Mouse (Mus musculus): Measurements from ENCODE around the gene Hdac7.
A peak's percentile ranks its signal among the peaks of the same experiment; 100 is the strongest.

The Hdac7 gene

DNA sequence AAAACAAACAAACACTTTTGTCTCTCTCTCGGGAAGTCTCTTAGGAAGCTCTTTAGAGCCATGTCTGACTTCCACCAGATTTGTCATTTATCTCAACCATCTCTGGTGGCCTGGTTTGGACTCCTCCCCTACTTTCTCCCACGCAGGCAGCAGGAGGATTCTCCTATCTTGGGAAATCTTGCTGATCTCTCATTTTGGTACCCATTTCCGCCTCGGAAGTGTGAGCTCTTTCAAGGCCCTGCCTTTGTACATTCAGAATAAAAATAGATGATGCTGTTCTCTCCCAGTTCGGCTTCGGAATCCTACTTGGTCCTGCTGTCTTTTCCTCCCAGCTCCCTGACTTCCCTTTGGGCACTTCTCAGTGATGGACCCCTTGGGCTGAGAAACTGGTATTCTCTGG, 10.2 kb upstream of the Hdac7 start:
- no peak for DNase-seq (ENCODE audit: extremely low spot score)

DNA sequence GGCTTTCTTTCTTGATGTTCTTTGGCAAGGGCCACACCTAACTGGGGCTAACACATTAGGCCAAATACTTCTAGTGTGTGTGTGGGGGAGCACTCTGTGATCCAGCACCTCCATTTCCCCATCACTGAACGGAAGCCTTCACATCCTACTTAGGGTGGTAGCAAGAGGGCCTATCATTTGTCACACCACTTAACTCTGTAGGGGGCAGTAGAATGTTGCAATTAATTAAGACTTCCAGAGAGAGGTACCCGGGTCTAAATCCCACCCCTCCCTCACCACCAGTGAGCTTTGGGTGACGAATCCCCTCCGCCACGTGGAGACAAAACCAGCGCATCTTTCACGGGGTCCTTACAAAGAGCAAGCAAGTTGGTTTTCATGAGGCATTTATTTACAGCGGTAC, 9.8 kb upstream of the Hdac7 start:
- no peak for DNase-seq (ENCODE audit: extremely low spot score)

DNA sequence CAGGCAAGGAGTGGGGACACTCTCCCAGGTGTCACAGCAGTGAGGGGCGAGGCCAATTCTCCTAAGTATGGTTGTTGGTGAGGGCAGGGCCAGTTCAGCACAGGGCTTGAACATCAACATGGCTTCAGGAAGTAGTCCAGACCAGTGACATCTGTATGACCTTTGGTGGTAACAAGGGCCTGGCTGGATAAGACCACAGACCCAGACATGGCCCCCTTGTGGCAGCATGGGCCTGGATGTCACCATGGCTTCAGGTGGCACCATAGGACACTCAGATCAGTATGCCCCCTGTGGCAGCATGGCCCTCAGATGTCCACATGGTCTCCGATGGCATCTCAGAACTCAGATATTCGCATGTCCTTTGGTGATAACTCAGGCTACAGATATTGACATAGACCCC, 8.0 kb upstream of the Hdac7 start:
- DNase-seq (ENCODE audit: extremely low spot score) = no peak

DNA sequence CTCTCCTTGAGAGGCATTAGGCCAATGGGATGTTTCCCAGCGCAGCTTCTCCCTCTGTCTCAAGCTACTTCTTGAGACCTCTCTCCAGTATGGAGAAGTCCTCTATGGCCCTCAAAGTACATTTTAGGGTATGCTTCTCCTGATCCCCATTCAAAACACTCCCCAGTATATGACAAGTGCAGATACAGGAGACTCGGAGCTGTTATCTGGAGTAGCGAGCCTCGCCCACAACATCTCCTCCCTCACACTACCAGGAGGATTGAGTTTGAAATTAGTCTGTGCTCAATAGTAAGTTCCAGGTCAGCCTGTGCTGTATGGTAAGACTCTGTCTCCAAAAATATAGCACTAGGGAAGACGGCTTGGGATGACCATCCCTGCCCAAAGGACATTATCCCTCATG, 6.7 kb upstream of the Hdac7 start:
- DNase-seq (ENCODE audit: extremely low spot score) = no peak

DNA sequence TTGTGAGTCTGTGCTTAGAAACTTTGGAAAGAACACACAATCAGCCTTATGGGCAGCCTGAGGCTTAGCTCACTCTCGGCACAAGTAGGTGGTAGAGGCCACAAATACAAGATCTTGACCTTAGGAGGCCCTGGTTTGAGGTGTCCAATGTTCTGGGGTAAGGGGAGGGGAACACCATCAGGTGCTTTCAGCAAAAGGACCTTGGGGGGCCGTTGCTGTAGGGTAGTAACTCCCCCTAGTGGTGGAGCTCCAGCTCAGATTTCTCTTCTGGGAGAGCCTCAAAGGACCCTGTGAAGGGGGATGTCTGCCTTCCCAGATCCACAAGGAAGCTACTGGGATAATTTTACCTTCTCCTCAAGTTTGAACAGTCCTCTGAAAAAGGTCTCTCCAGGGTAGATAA, 6.1 kb upstream of the Hdac7 start:
- no peak for DNase-seq (ENCODE audit: extremely low spot score)

DNA sequence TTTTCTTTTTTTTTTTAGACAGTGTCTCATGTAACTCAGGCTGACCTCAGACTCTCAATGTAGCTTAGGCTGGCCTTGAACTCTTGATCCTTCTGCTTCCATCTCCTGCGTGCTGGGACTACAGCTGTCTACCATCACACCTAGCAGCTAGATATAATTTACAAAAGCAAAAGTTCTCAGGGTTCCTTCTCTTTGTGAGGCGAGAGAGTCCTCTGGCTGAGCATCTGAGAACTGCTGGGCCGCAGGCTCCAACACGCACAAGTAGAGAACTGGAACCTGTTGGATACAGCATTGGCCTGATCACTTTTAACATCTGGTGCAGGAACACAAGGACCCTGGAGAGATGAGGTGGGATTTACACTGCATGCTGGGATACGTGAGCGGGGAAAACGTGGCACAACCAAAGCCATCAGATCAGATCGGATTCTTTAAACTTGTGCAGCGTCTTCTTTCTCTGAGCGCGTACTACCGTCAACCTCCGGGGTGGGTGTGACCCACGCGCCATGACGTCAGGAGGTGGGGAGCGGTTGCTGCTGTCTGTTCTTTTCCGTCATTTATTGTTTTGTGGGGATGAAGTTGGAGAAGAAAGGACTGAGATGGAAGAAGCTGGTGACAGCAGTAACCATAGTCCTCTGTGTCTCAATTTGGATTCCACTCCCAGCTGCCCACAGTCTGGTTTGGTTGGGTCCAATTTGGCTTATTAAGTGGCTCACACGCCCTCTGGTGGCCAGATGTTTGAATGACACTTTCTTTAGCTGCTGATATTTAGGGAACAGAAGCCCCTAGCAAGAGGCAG, 5.0 kb upstream of the Hdac7 start:
- peak; percentile 85 for DNase-seq (ENCODE audit: extremely low spot score)

DNA sequence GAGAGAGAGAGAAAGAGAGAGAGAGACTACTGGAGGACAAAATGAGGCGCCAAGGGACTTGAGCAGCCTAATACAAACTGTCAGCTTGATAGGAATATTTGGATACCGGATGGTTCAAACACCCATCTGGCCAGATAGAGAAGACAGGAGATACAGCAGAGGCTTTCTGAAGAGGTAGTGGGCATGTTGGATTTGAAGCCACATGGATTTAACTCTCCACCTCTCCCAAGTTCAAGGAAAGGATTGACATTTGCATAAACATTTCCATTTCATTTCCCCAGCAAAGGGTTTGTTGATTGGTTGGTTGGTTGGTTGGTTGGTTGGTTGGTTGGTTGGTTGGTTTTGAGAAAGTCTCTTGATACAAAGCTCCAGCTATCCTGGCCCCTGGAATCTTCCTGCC, 3.6 kb upstream of the Hdac7 start:
- DNase-seq (ENCODE audit: extremely low spot score) = no peak

DNA sequence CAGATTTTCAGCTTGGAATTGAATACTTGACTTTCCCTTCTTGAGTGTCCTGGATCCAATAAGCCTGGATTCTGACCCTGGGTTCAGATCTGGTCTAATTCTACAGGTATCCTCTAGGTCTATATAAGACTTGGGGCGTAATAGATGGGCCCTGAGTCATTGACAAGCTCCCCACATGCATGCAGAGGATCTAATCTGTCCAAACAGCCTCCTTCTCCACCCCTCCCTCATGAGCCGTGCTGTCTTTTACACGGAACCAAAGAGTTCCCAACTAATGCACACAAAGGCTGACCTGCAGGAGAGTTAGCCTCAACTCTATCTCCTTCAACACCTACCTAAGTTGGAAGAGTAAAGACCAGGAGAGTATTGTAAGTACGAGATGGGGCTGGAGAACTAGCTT, 3.0 kb upstream of the Hdac7 start:
- no peak for DNase-seq (ENCODE audit: extremely low spot score)

DNA sequence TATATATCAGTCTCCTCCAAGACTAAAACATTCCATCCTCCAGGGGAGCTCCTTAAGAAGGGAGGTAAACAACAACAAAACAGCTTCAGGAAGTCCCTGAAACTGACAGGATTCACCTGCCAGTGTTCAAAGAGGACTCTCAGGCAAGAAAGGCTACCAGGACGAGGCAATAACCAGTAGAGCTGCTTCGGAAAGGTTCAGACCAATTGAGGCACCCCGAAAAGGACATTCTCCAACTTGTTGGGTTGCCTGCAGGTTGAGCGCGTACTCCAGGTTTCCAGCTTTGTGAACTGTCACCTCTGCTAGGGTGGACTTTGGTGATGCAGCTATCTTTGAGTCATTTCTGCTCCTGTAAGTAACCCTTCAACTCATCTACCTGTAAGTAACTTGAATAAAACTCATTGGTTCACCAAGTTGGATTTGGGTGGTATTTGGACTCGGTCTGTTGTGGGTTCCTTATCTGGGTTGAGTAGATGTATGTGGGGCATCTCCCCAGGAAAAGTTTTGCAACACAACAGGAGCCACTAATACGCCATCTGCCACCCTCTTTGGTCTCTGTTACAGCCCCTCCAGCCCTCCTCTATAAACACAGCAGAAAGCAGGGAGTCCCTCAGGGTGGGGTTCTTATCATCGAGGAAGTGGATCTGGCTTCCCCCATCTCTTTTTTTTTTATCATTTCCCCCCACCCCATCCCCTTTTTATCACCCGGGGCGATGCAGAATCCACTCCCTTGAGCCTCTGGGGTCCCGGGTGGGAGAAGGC, 2.0 kb upstream of the Hdac7 start:
- DNase-seq (ENCODE audit: extremely low spot score) = no peak

DNA sequence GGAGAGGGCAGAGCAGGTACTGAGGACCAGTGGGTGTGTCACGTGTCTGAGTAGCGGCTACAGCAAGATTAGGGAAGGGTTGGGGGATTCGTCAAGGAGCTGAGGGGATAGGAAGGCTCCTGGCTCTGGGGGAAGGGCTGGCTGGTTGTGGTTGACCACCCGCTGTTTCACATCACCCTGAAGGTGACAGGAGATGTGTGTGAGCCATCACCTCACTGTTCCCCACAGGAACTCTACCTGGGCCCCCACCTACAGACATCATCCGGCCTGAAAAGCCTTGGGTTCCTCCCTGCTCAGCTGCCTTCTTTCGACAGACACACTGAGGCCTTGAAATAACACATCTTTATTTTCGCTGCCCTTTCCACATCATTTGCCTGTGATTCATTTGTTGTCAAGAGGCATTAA, 1.1 kb downstream of the Hdac7 start:
- no peak for DNase-seq (ENCODE audit: extremely low spot score)

DNA sequence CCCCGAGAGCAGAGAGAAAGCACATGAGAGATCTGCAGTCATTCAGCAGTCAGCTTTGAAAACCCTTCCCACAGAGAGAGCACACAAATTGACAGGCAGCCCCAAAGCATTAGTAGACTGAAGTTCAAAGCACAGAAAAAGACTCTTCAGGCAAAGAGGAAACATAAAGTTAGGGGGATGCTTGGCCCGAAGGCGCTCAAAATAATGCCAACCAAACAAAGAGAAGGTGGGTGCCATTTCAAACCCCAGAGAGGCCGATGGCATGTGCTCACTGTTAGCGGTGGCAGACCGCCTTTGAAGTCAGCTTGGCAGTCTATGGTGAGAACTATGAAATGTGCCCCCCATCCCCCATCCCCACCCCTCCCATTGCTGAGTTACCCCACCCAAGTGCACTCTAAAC, 2.2 kb downstream of the Hdac7 start:
- no peak for DNase-seq (ENCODE audit: extremely low spot score)

DNA sequence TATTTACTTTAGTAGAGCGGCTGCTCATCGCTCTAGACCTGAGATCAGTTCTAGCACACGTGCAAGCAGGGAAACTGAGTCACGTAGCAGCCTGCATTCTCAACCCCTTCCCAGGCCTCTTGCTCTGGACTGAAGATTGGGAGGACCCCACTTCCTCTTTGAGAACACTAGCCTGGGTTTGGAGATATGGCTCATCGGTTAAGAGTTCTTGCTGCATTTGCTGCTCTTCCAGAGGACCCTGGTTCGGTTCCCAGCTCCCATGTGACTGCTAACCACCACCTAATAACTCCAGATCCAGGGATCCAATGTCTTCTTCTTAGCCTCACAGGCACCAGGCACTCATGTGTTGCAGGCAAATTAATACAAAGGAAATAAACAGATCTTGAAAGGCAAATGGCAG, 2.9 kb downstream of the Hdac7 start:
- DNase-seq (ENCODE audit: extremely low spot score) = no peak

DNA sequence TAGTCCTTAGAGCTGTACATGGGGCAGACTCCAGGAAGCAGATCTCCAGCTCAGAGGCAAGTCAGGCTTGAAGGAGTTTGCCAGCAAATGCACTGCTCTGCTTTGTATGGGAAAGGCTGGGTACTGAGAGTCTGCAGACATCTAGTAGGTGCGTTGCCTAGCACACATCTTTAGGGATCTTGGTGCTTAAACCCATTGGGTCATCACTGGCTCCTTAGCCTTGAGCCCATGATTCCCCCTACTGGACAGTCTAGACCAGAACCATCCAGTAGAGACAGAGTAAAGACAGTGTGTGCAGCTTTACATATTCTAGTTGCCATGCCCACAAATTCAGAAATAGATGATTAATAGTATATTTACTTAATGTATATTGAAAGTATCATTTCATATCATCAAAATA, 3.5 kb downstream of the Hdac7 start:
- DNase-seq (ENCODE audit: extremely low spot score) = no peak

DNA sequence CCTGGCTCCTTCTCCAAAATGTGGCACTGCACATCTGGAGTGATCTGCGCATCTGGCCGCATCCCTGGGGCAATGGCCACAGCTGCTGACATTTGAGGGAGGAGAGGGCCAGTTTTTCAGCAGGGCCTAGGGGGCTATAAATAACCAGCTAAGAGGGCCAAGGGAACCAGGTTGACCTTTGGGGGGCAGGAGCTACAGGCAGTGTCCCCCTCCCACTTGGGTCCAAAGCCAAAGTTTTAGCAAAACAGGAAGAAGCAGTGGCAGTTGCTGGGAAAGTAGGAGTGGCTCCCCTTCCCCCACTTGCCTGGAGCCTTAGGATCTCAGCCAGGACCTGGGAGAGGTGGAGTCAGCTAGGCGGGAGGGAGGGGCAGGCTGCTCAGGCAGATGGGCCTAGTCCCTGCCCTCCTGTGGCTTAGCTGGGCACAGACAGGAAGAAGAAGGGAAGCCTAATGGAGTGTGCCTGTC, 4.3 kb downstream of the Hdac7 start:
- peak; percentile 59 for DNase-seq (ENCODE audit: extremely low spot score)

DNA sequence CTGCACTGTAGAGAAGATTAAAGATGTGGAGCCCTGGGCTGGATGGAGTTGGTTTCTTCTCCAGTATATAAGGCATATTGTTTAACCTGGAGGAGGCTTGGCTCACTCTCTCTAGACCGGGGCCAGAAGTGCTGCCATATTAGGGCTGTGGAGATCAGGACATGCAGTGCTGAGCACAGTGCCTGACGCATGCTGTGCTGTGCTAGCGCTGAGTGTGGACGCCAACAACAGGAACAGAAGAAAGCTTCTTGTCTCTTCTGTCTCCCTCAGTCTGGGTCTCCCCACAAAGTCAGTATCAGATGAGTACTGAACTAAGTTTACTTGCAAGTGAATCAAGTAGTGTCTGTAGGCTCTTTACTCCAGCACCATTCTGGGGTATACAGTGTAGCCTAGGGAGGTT, 4.8 kb downstream of the Hdac7 start:
- DNase-seq (ENCODE audit: extremely low spot score) = no peak

DNA sequence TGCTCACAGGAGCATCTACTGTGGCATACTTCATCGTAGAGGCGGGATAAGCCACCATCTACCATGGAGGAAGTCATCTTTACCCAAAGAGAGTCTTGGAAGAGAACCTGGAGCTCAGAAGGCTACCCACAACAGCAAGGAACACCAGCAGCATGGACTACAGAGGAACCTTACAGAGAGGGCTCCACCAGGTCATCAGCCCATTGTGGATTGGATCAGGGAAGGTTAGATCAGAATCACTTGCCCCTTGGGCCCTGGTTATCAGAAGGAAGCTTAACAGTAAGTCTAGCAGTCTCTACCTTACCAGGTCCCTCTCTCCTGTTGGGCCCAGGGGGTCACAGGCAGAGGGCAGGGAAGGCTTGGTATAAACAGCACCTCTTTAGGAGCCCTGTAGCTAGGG, 5.3 kb downstream of the Hdac7 start:
- DNase-seq (ENCODE audit: extremely low spot score) = no peak

DNA sequence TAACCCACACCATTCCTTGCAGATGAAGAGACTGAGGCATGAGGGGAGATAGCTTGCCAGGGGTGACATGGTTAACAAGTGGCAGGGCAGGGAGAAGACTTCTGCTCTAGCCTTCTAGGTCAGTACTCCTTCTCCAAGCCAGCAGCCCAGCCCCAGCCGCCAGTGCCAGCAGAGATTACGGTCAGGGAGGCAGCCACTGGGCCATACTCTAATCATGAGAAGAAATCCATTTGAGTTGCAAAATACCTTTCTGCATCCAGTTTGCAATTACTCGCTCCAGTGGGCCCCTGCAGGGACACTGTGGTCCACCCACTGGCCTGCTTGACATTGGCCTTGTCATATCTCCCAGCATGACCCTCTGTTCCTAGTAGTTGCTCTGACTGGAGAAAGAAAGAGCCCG, 5.9 kb downstream of the Hdac7 start:
- DNase-seq (ENCODE audit: extremely low spot score) = no peak

DNA sequence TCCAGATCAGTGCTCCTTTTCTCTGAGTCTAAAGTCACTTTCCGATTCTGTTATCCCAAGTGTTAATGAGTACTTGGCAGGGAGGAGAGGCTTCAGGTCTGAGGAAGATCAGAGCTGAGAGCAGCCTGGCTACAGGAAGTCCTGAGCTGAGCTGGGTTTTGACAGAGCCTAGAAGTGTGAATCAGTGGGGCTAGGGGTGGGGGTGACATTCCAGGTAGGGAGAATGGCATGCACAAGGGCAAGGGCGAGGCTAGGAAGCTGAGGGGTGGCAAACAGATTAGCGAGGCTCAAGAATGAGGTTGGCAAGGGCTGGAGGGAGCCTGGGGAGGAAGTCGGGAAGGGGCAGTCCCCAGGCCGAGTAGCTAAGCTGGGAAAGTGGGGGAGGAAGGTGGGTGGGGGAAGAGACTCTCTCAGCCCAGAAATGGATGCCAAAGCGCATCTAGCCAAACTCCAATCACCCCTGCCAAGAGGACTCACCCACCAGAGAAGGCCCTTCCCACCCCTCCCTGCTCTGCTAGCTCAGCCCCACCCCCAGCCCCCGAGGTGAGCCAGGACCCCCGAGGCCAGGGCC, 6.7 kb downstream of the Hdac7 start:
- DNase-seq (ENCODE audit: extremely low spot score) = no peak

DNA sequence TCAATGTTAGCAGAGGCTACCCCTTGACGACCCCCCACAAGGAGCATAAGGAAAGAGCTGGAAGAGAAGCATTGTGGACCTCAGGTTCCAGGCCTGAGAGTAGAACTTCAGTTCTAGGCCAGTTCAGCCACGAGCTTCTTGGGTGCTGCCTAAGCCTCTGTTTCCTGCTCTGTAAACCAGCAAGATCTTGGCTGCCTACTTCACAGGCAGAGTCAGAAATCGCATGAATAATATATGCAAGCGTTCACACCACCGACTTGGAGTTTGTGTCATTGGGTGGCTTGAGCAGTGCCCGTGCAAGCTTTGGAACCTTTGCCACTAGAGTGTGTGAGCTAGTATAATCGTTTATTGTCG, 7.4 kb downstream of the Hdac7 start:
- no peak for DNase-seq (ENCODE audit: extremely low spot score)

DNA sequence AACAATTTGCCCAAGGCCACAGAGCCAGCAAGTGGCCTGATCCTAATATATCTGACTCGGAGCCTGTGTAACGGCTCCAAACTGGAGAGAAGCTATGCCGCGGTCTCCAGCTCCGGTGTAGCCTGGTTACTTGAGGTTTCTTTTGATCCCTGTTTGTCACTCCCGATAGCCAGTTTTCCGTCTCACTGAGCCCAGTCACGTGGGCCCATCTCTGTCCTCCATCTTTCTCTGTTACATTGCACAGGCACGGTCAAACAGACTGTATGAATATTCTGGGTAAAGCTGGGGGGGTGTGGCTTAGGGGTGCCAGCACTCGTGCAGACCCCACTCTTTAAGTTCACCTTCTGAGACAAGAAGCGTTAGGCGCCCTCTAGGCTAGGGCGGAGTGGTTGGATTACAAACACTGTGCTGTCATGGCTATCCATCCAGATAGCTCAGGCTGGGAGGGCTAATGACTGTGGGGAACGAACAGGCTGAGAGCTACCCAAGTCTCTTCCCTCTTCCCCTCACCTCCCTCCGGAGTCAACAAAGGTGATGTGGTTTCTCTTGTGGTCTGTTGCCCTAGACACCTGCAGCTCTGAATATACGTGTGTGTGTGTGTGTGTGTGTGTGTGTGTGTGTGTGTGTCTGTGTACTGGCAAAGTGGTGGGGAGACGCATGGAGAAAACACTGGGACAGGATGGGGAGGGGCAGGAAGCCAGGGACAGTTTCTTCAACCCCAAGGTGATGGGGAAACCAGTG, 8.0 kb downstream of the Hdac7 start:
- DNase-seq (ENCODE audit: extremely low spot score) = no peak

DNA sequence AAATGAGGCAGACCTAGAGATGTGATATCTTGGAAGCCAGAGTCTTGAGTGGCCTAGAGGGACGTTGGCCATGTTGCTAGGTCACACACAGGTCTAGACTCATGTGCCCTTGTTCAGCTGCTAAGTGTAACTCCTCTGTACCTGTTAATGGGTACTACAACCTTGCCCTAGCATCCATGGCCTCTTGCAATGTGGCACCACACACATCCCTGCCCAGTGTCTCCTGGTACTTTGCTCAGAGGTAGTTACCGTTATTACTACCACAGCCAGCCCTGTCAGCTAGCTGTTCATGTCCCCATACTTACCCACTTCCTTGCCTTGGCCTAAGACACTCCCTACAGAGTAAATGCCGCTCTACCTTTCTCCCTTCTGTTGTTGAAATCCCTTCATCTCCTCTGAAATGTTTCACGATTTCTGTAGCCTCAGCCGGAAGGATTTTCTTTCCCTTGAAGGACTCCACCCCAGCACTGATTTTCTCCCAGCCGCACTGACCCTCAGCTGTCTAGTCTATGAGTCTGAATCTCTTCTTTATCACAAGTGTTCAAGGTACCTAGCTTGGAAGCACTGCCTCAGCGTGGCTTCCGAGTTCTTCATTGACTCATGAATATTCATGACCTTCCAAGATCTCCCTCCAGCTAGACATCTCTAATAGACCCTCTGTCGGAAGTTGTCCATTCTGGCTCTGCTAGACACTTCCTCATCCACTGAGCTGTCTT, 11.4 kb downstream of the Hdac7 start:
- no peak for DNase-seq (ENCODE audit: extremely low spot score)

Measured in embryo, embryonic 9.5 days (tissue).